Mouse (Mus musculus): ENCODE data around the gene Myb. TPM values are rescaled to one million over a fixed set of nuclear protein-coding genes. Genes with fewer than 3 reads are reported as not detected.
"Not testable (repeated sequence)": the region's sequence is repeated elsewhere in the genome, so short reads cannot be mapped to it uniquely, and the experiment has no call there.

The Myb gene
- total RNA-seq, 2 experiments from 2014 or later = 0.63 to 1.1 TPM

- DNase-seq (ENCODE audit: low spot score in 2 of 2) = no peak
Measured at GRCm38 (mm10) chr10:21172650-21173200, 11.9 kb upstream of the Myb start.

GRCm38 (mm10) chr10:21168466-21168865, 7.7 kb upstream of the Myb start:
- DNase-seq (ENCODE audit: low spot score in 2 of 2) = no peak

DNA sequence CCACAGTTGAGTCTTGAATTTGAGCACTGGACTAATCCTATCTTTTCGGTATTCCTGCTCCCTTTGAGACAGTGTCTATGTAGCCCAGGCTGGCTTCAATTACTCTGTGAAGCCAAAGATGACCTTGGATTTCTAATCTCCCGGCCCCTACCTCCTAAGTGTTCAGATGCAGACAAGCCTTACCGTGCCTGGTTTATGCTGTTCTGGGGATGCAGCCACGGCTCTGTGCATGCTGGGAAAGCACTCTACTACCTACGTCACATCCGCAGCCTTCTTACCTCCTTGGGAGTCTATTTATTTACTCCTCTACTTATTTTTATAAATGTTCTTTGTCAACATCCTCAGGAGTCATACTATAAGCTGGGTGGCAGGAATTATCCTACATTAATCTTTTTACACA, 7.1 kb upstream of the Myb start:
- DNase-seq (ENCODE audit: low spot score in 2 of 2) = no peak

- no peak for DNase-seq (ENCODE audit: low spot score in 2 of 2)
Measured at GRCm38 (mm10) chr10:21167165-21167564, 6.4 kb upstream of the Myb start.

DNA sequence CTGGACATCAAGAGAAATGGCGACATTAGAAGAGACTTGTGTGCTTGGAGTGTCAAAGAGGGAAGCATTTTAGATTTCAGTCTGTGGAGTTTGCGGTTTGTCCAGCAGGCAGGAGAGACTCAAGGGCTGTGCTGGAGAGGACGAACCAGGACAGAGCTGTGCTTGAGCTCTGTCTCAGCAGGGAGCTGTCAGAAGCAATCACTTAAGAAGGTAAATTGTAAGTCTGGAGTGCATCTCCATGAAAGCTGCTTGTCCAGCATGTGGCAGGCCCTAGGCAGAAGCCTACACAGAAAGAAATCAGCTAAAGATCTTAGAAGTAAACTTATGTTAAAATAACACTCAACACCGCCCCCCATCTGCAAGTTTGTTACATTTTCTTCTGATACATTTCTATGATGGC, 4.6 kb upstream of the Myb start:
- DNase-seq (ENCODE audit: low spot score in 2 of 2) = no peak

- DNase-seq (ENCODE audit: low spot score in 2 of 2) = no peak
Measured at GRCm38 (mm10) chr10:21162124-21162523, 1.3 kb upstream of the Myb start.

DNA sequence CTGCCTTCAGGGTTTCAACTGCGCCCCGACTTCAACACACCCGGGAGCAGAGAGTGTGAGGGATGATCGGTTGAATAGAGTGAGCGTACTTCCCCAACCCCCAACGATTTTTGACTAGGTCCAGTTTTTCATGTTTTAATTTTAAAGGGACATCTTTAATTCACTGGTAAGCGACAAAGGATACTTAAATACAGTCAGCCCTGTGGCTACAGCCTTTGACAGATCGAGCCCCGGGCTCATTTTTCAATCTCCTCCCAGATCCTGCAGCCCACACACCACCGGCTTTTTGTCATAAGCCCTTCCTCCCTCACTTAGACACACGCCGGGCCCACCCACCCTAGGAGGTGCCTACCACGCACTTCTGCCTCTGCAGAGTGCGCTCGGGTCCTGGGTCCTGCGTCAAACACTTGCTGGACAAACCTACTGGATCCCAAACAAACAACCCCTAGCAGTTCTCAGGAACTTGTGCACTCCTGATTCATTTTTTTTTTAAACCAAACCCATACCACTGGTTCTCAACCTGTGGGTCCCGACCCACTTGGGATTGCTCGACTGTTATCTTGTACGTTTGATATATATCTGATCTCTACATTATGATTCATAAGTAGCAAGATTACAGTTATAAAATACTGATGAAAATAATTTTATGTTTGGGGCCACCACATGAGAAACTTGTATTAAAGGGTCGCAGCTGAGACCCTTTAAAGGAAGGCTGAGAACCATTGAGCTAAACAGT, 743 bp upstream of the Myb start:
- no peak for DNase-seq (ENCODE audit: low spot score in 2 of 2)

DNA sequence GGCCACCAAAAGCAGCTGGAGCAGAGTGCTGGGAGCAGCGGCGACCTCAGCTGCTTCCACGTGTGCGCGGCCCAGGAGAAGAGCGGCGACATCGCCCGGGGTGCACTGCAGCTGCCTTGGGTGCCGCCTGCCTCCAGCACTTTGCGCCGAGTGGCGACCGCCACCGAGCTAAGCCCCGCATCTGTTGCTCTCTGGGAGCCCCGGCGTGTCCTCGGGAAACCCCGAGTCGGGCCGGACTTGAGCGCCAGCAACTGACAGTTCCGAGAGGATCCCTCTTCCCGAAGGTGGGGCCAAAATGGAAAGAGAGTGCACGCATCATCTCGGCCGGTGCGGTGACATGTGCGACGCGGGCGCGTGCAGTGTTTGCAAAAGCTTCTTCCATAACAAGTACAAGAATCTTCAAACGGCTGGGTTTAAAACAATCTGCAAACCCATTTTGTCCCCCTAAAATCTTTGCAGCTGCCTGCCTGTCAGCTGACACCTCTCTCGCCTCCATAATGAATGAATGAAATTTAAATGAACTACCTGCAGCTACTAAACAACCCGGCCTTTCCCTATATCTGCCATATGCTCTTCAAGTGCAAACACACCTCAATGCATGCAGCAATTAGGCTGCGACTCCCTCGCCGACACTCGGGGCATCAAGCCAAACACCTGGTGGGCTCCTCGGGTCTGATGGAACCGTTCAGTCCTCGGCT, 938 bp downstream of the Myb start:
- peak; percentile 4 to 9 for DNase-seq (ENCODE audit: low spot score in 2 of 2)

DNA sequence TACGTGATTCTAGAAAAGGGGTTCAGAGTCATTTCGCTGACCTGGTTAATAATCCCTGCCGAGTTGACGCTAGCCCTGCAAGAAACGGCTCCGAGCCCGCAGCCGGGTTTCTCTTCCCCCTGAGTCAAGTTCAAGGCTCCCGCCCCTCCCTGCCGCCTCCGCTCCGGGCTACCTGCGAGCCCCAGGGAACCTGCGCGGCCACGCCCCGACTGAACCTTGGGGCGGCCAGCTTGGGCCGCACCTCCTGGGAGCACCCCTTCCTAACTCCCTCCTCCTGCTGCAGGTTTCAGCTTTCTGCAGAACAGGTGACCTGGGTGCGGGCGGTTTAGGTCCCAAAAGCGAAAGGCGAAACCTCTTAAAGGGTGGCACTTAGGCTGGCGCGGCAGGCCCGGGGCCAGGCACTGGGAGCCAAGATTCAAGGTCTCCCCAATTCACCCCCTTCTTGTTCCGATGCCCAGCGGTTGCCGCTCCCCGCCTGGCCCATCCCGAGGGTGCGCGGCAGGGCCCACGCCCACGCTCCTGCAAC, 1.8 kb downstream of the Myb start:
- DNase-seq (ENCODE audit: low spot score in 2 of 2) = no peak

DNA sequence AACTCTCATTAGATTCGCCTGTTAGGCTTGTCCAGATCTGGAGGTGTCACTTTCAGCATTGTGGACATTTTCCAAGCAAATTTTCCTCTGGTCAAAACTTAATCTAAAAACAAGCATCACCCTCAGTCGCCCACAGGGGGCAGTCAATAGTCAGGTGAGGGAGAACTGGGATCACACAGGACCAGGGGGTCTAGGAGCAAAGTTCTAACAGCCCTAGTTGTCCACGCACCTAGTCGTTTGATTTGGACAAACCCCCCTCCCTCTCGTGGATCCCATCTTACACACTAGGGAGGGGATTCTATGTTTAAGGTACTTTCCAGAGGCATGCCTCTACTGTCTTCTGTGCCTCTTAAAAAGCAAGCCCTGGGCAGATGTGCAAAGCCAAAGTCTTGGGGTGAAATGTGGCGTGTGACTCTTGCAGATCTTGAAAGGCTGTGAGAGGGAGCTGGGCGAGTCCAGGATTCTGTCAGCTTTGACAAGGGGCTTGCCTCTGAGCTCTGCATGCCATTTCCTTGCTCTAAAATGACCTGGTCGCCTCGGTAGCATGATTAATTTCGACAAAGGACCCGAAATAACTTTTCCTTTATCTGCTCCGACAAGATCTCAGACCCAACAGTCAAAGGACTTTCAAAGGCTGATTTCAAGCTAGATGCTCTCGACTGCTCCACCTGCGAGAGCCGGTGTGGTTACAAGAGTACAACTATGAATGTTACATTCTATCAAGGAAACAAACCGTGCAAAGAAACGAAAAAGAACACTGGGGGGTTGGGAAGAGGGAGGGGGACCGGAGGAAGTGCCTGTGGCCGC, 2.5 kb downstream of the Myb start:
- no peak for DNase-seq (ENCODE audit: low spot score in 2 of 2)

DNA sequence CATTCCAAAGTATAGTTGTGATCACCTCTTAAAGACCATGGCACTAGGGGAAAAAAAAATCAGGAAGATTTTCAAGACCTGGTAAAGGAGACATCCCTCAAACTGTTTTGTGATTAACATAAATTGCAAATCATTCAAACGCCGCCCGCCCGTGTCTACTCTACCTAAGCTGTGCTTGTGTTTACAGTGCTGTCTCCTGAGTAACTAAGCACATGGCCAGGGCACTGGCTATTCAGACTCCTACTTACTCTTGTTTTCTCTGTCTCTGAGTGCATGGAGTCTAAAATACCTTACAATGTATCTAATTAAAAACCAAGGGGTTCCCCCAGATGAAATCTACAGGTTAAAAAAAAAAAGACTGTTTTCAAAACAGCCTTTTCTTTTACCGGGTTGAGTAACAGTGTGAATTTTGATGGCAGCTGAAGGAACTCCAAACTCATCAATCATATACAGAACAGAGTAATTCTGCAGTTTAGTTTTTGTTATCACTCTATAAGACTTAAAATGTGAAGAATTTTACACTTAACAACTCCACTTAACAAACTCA, 3.8 kb downstream of the Myb start:
- no peak for DNase-seq (ENCODE audit: low spot score in 2 of 2)

- DNase-seq (ENCODE audit: low spot score in 2 of 2) = no peak
Measured at GRCm38 (mm10) chr10:21156416-21156815, 4.4 kb downstream of the Myb start.

DNA sequence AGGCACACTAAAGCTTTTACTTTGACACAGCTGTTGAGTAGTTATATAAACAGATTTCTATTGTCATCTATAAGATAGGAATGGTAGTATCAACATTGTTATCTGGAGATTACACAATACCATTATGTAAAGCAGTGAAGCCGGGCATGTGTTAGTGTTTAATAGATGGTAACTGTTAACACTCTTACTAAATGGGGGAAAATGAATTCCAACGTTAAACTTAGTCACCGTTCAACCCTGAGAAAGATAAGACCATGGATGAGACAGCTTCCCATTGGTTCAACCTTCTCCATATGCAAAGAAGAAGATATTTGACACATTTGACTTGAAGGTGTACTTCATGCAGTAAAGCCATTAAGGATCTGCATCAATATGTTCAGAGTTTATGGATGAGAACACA, 5.9 kb downstream of the Myb start:
- no peak for DNase-seq (ENCODE audit: low spot score in 2 of 2)

DNA sequence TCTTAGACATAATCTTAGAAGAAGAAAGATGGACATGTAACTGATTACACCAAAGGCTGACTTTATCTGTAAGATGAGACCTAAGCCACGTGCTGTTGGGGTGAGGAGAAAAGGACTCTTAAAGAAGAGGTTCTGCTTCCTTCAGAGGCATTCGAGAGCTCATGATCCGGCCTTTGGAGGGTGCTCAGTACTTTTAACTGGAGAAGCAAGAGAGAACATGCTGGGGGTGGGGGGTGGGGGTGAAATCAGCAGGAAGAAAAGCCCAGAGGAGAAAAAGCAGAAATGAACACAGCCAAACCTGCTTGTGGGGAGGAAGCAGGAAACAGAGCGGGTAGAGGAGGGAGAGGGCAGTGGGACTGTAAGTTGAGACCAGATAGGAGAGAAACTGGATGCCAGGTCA, 7.4 kb downstream of the Myb start:
- no peak for DNase-seq (ENCODE audit: low spot score in 2 of 2)

- DNase-seq (ENCODE audit: low spot score in 2 of 2) = no peak
Measured at GRCm38 (mm10) chr10:21152812-21153211, 8.0 kb downstream of the Myb start.

DNA sequence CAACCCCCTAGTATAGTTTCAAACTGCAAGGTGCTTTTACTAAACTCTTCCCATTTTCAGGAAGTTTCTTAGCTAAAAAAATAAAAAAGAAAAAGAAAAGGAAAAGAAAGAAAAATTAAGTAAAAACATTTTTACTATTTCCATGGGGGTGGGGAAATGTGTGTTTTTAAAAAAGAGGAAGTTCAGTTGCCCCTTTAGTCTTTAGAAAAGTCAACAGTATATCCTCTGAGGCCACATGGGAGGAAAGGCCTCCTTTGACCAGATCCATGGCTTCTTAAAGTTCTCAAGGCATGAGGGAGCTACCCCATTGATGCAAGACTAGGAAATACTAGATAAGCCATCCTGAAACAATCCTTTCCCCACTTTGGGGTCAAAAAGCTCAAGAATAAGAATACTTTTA, 9.5 kb downstream of the Myb start:
- DNase-seq (ENCODE audit: low spot score in 2 of 2) = no peak

- not testable (repeated sequence) for DNase-seq (ENCODE audit: low spot score in 2 of 2)
Measured at GRCm38 (mm10) chr10:21149945-21150344, 10.8 kb downstream of the Myb start.

DNA sequence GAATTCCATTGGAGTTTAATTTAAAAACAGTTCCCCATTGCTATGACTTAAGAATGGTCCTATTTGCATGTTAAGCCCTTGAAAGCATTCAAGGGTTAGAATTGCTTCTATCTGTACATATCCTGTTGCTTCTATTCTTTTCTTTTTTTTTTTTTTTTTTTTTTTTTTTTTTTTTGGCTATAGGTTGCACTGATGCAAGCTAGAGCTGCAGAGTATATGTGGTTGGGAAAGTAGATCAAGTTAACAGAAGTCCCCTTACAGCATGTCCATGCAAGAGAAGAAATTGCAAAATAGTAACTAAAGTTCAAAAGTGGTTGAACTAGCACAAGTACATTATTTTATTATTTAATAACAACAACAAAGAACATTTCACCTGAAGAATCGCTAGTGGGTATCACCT, 14.1 kb downstream of the Myb start:
- DNase-seq (ENCODE audit: low spot score in 2 of 2) = no peak

GRCm38 (mm10) chr10:21146263-21146662, 14.5 kb downstream of the Myb start:
- DNase-seq (ENCODE audit: low spot score in 2 of 2) = no peak

GRCm38 (mm10) chr10:21144627-21145504, 15.9 kb downstream of the Myb start:
- peak; percentile 35 to 80 for DNase-seq (ENCODE audit: low spot score in 2 of 2)
